Mouse (Mus musculus) testis, adult 2 months (tissue): ENCODE results near the gene Rhbg. TPM values are rescaled to one million over a fixed set of nuclear protein-coding genes. Genes with fewer than 3 reads are reported as not detected.

ENCODE experiments used
- H3K27ac ChIP-seq: fragments of 200-500 bp; 2 replicates; pipeline ENCODE4 v1.5.1; 2012; ENCODE audit warnings: low read depth, low read length; ENCODE audit not compliant: control insufficient read depth, insufficient read depth
- H3K27me3 ChIP-seq: fragments of 200-500 bp; 2 replicates; pipeline ENCODE4 v1.6.1; 2012; ENCODE audit warnings: mild to moderate bottlenecking, low read length, moderate library complexity; ENCODE audit not compliant: control insufficient read depth, insufficient read depth
- H3K36me3 ChIP-seq: fragments of 200-500 bp; 2 replicates; pipeline ENCODE4 v1.6.1; 2012; ENCODE audit warnings: mild to moderate bottlenecking, low read length; ENCODE audit not compliant: control insufficient read depth, insufficient read depth
- H3K4me1 ChIP-seq: fragments of 200-500 bp; 2 replicates; pipeline ENCODE4 v1.6.1; 2012; ENCODE audit warnings: low read length; ENCODE audit not compliant: control insufficient read depth, insufficient read depth
- H3K4me3 ChIP-seq: fragments of 200-500 bp; 2 replicates; pipeline ENCODE4 v1.5.1; 2012; ENCODE audit warnings: low read depth, mild to moderate bottlenecking, low read length, moderate library complexity, mixed read lengths; ENCODE audit not compliant: control insufficient read depth
- CTCF ChIP-seq: fragments of 200-500 bp; IDR thresholded peaks from 2 replicates; pipeline ENCODE4 v1.5.1; 2012; ENCODE audit warnings: low read depth, mild to moderate bottlenecking, inconsistent platforms, low read length, moderate library complexity; ENCODE audit not compliant: control insufficient read depth, insufficient read depth, insufficient replicate concordance
- POLR2A ChIP-seq: fragments of 200-500 bp; IDR thresholded peaks from 2 replicates; pipeline ENCODE4 v1.6.1; 2012; ENCODE audit warnings: low read depth, mild to moderate bottlenecking, inconsistent platforms, low read length, moderate library complexity; ENCODE audit not compliant: control insufficient read depth
- polyA plus RNA-seq: library from polyadenylated mRNA; depleted of rRNA; stranded (reverse); fragments of >200 nt; gene quantifications from 2 replicates; pipeline ENCODE4 v1.2.3, GENCODE M21; 2012

Rhbg gene
- polyA plus RNA-seq, 1 experiment = 3.9 TPM

GRCm38 (mm10) chr3:88205563-88206491 lies 48.7 kb downstream of the Rhbg start:
- no peak overlapping the region for H3K4me3 ChIP-seq
- no peak for TF ChIP-seq CTCF
- TF ChIP-seq POLR2A = no peak
- peaks cover 2% of the 10 kb centered on the region; the same call in 1 of the 2 replicates for H3K4me1 ChIP-seq
- H3K27me3 ChIP-seq = no peaks in the 10 kb centered on the region; the same call in 1 of the 2 replicates
- H3K27ac ChIP-seq = no peak overlapping the region
- no peaks in the 10 kb centered on the region for H3K36me3 ChIP-seq

GRCm38 (mm10) chr3:88205176-88205562 lies 49.3 kb downstream of the Rhbg start:
- Histone ChIP-seq H3K4me3 (no peak overlapping the region), H3K27ac (no peak overlapping the region), H3K27me3 (no peaks in the 10 kb centered on the region; the same call in 1 of the 2 replicates), H3K4me1 (peaks cover 6% of the 10 kb centered on the region), H3K36me3 (no peaks in the 10 kb centered on the region)
- TF ChIP-seq CTCF (no peak), POLR2A (no peak)

- H3K27ac ChIP-seq = no peak overlapping the region
- no peaks in the 10 kb centered on the region for H3K36me3 ChIP-seq
- no peaks in the 10 kb centered on the region; the same call in 1 of the 2 replicates for H3K27me3 ChIP-seq
- TF ChIP-seq CTCF = no peak
- TF ChIP-seq POLR2A = no peak
- H3K4me3 ChIP-seq = no peak overlapping the region
- peaks cover 6% of the 10 kb centered on the region for H3K4me1 ChIP-seq
These were observed 49.8 kb downstream of the Rhbg start for GRCm38 (mm10) chr3:88204751-88205150.

- no peak overlapping the region for H3K27ac ChIP-seq
- peaks cover 6% of the 10 kb centered on the region for H3K4me1 ChIP-seq
- H3K36me3 ChIP-seq = no peaks in the 10 kb centered on the region
- TF ChIP-seq CTCF = no peak
- no peak for TF ChIP-seq POLR2A
- H3K27me3 ChIP-seq = no peaks in the 10 kb centered on the region; the same call in 1 of the 2 replicates
- no peak overlapping the region for H3K4me3 ChIP-seq
These were observed 50.4 kb downstream of the Rhbg start for GRCm38 (mm10) chr3:88203999-88204700.

- H3K4me1 ChIP-seq = peaks cover 6% of the 10 kb centered on the region
- TF ChIP-seq POLR2A (no peak), CTCF (no peak)
- H3K4me3 ChIP-seq = no peak overlapping the region
- H3K36me3 ChIP-seq = no peaks in the 10 kb centered on the region
- H3K27me3 ChIP-seq = no peaks in the 10 kb centered on the region; the same call in 1 of the 2 replicates
- H3K27ac ChIP-seq = no peak overlapping the region
These were observed 51.1 kb downstream of the Rhbg start for GRCm38 (mm10) chr3:88203456-88203855.

- Histone ChIP-seq H3K27ac (no peak overlapping the region), H3K36me3 (no peaks in the 10 kb centered on the region), H3K4me1 (peaks cover 6% of the 10 kb centered on the region), H3K4me3 (no peak overlapping the region), H3K27me3 (no peaks in the 10 kb centered on the region; the same call in 1 of the 2 replicates)
- TF ChIP-seq CTCF (no peak), POLR2A (no peak)
These were observed 51.5 kb downstream of the Rhbg start for GRCm38 (mm10) chr3:88202986-88203385.

- Histone ChIP-seq H3K4me3 (no peak overlapping the region), H3K36me3 (no peaks in the 10 kb centered on the region), H3K27me3 (no peaks in the 10 kb centered on the region), H3K4me1 (peaks cover 3% of the 10 kb centered on the region), H3K27ac (no peak overlapping the region)
- TF ChIP-seq CTCF = no peak
- no peak for TF ChIP-seq POLR2A
These were observed 52.9 kb downstream of the Rhbg start for GRCm38 (mm10) chr3:88201640-88202039.
